Mouse (Mus musculus) lung, postnatal 0 days (tissue): ENCODE data around the gene Ddx55.

Experiments used
- CTCF ChIP-seq: IDR thresholded peaks from 2 replicates; pipeline ENCODE4 v1.5.1; 2016; ENCODE audit warnings: antibody characterized with exemption, mild to moderate bottlenecking
- EP300 ChIP-seq: IDR thresholded peaks from 2 replicates; pipeline ENCODE4 v1.6.1; 2016; ENCODE audit warnings: antibody characterized with exemption, mild to moderate bottlenecking, control low read depth

- TF ChIP-seq CTCF (no peak), EP300 (no peak)
Measured at GRCm38 (mm10) chr5:124541602-124541973, 11.1 kb upstream of the Ddx55 start.
